In genomic region chr2:70127351-70128148, GRCm38 (mm10) we compare ENCODE assay signal across 8 mouse cellular contexts.
DNase-seq lines count a peak whose midpoint lies in the region; ATAC-seq and TF ChIP-seq lines count a peak whose summit lies in the region.

No protein-coding gene starts in this region.

- peaks cover 37% of the 10 kb centered on the region for H3K27me3 ChIP-seq in heart, embryonic 15.5 days
- H3K27me3 ChIP-seq in midbrain, postnatal 0 days (ENCODE audit: insufficient read depth, low read length), result no peaks in the 10 kb centered on the region

- no peak for TF ChIP-seq CTCF in midbrain, postnatal 0 days (IDR thresholded peaks at IDR 0.05)

- DNase-seq in heart, adult 18-20 months, result no peak
- no peak for DNase-seq in ES-E14 (ENCODE audit: low read depth, low spot score)
- peak; percentile 42 to 48 for DNase-seq in frontal cortex, postnatal 36 days (ENCODE audit: low spot score in 2 of 2)
- peak; percentile 76 for DNase-seq in midbrain, postnatal 0 days (ENCODE audit: low spot score)
- DNase-seq in adrenal gland, adult (ENCODE audit: inconsistent age in 2 of 2, low spot score in 1 of 2), result no peak
- DNase-seq in yolk sac, embryonic 10.5 days (ENCODE audit: low spot score), result no peak
- DNase-seq in urinary bladder, postnatal 4 days (ENCODE audit: low spot score in 2 of 2), result no peak

- no peak overlapping the region for H3K9ac ChIP-seq in heart, embryonic 15.5 days
- H3K9ac ChIP-seq in ES-E14 (ENCODE audit: insufficient read depth, low read depth, low read length, poor library complexity, severe bottlenecking), result 0 out of 2 replicates have a peak overlapping the region, but pooled peaks have one; percentile 35
- H3K9ac ChIP-seq in midbrain, postnatal 0 days (replicated peaks; ENCODE audit: low read length, poor library complexity, severe bottlenecking), result 0 out of 2 replicates have a peak overlapping the region, but pooled peaks have one; percentile 36

- no peak for ATAC-seq in heart, embryonic 15.5 days (replicated peaks; ENCODE audit: insufficient number of reproducible peaks, insufficient read depth, low FRiP score, low read depth)
- peak; percentile 62 for ATAC-seq in midbrain, postnatal 0 days (ENCODE audit: low FRiP score)

- no peaks in the 10 kb centered on the region for H3K9me3 ChIP-seq in heart, embryonic 15.5 days (replicated peaks)
- no peaks in the 10 kb centered on the region for H3K9me3 ChIP-seq in ES-E14 (ENCODE audit: control insufficient read depth, insufficient read depth, low read depth, low read length)
- no peaks in the 10 kb centered on the region for H3K9me3 ChIP-seq in midbrain, postnatal 0 days (ENCODE audit: low read length)

- no peaks in the 10 kb centered on the region for H3K36me3 ChIP-seq in heart, embryonic 15.5 days
- no peaks in the 10 kb centered on the region for H3K36me3 ChIP-seq in ES-E14 (ENCODE audit: control insufficient read depth, insufficient read depth, low read length, poor library complexity, severe bottlenecking)
- no peaks in the 10 kb centered on the region for H3K36me3 ChIP-seq in midbrain, postnatal 0 days (ENCODE audit: insufficient read depth, low read length)

- H3K27ac ChIP-seq in heart, embryonic 15.5 days, result no peak overlapping the region
- H3K27ac ChIP-seq in ES-E14 (ENCODE audit: insufficient read depth, low read depth, low read length, poor library complexity, severe bottlenecking), result no peak overlapping the region
- H3K27ac ChIP-seq in midbrain, postnatal 0 days (ENCODE audit: low read depth, low read length), result peak overlapping the region; percentile 74

- H3K4me1 ChIP-seq in heart, embryonic 15.5 days (replicated peaks), result peaks cover 11% of the 10 kb centered on the region; the same call in 1 of the 2 replicates
- H3K4me1 ChIP-seq in ES-E14 (ENCODE audit: control insufficient read depth in 2 of 2, insufficient read depth in 2 of 2, low read length in 2 of 2, poor library complexity in 1 of 2), result peaks cover 2 to 3% of the 10 kb centered on the region in 2 experiments; a peak in 1 of 4 replicates
- peaks cover 3% of the 10 kb centered on the region; the same call in 1 of the 2 replicates for H3K4me1 ChIP-seq in midbrain, postnatal 0 days (ENCODE audit: insufficient read depth, low read length)

- H3K4me2 ChIP-seq in heart, embryonic 15.5 days, result peak overlapping the region; percentile 29
- H3K4me2 ChIP-seq in midbrain, postnatal 0 days (ENCODE audit: low read depth, low read length, poor library complexity, severe bottlenecking), result peak overlapping the region; percentile 12

- in situ Hi-C loops in ES-E14 (cut with MboI; ENCODE audit: low sequenced_read_pairs in 2 of 2, unreplicated experiment in 2 of 2), result loop anchor here in 1 of 2 experiments (25.0 kb wide), 1 partner anchor 435 kb away; the partner anchor contains the start of gene Gad1

- no peak overlapping the region for H3K4me3 ChIP-seq in heart, embryonic 15.5 days
- no peak overlapping the region for H3K4me3 ChIP-seq in ES-E14 (ENCODE audit: insufficient read depth in 1 of 2, low read depth in 1 of 2, low read length in 2 of 2, poor library complexity in 1 of 2, severe bottlenecking in 1 of 2)
- H3K4me3 ChIP-seq in midbrain, postnatal 0 days (ENCODE audit: low read depth, low read length), result peak overlapping the region; percentile 13; the same call in 1 of the 2 replicates

- WGBS in heart, embryonic 15.5 days, result 15% methylated on average over 21 of the region's 21 CpGs
- 4% methylated on average over 21 of the region's 21 CpGs for WGBS in midbrain, postnatal 0 days

TF ChIP-seq in ES-E14, 5 proteins besides CTCF, POLR2A, EP300 and RAD21:
- TF ChIP-seq ZNF384 (IDR thresholded peaks at IDR 0.05; ENCODE audit: low read depth, low read length) (no peak), ZC3H11A (IDR thresholded peaks at IDR 0.05; ENCODE audit: borderline replicate concordance, low read depth, low read length) (no peak), MAFK (IDR thresholded peaks at IDR 0.05; ENCODE audit: insufficient read depth, low read depth, low read length) (no peak), HCFC1 (IDR thresholded peaks at IDR 0.05; ENCODE audit: borderline replicate concordance, insufficient read depth, low read length) (no peak), CHD2 (IDR thresholded peaks at IDR 0.05; ENCODE audit: low read depth, low read length) (no peak)
TF ChIP-seq in ES-E14: peak in this region for 0.

Comparison
In these comparisons a context has a peak if more than half of its experiments do, and no peak if none do; other contexts are left out.
1. DNase-seq: peak in frontal cortex, postnatal 36 days (2 of 2) and midbrain, postnatal 0 days (single experiment); none in heart, adult 18-20 months (0 of 2), ES-E14 (single experiment), adrenal gland, adult (0 of 2), yolk sac, embryonic 10.5 days (single experiment) and urinary bladder, postnatal 4 days (0 of 2).